In the genomic region with DNA sequence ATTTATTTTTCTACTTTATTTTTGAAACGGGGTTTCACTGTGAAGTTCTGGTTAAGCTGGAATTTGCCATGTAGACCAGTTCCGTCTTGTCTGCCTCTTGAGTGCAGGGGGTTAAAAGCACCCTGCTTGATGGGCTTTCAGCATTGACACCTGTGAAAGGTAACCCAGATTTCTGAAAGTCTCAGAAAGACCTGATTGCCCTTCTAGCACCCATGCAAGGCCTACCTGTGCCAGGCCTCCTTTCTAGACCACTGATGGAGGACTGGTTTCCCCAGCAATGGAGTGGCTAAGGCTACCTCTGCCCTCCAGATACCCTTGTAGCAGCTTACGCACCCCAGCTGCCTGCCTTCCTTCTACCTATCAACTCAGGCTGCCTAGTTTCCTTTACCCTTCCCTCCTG, we compare ENCODE assay signal across 8 mouse cellular contexts. TPM values are rescaled to one million over a fixed set of nuclear protein-coding genes. Genes with fewer than 3 reads are reported as not detected.
DNase-seq lines count a peak whose midpoint lies in the region; ATAC-seq and TF ChIP-seq lines count a peak whose summit lies in the region.

No protein-coding gene starts in this region.

- peak overlapping the region; percentile 54 for H3K4me3 ChIP-seq in kidney, postnatal 0 days (replicated peaks; ENCODE audit: low read depth, low read length)
- peak overlapping the region; percentile 80 for H3K4me3 ChIP-seq in embryonic facial prominence, embryonic 11.5 days (ENCODE audit: low read depth, low read length)
- H3K4me3 ChIP-seq in intestine, embryonic 14.5 days (ENCODE audit: low read depth, low read length): peak overlapping the region; percentile 74
- H3K4me3 ChIP-seq in myocyte: peak overlapping the region; percentile 93

- no peaks in the 10 kb centered on the region for H3K9me3 ChIP-seq in kidney, postnatal 0 days (replicated peaks; ENCODE audit: low read length)
- no peaks in the 10 kb centered on the region for H3K9me3 ChIP-seq in embryonic facial prominence, embryonic 11.5 days (replicated peaks; ENCODE audit: control insufficient read depth, low read length)
- no peaks in the 10 kb centered on the region for H3K9me3 ChIP-seq in intestine, embryonic 14.5 days (ENCODE audit: control insufficient read depth, low read length)

- ATAC-seq in kidney, postnatal 0 days (replicated peaks; ENCODE audit: low FRiP score, low read depth): no peak
- ATAC-seq in embryonic facial prominence, embryonic 11.5 days (replicated peaks; ENCODE audit: insufficient number of reproducible peaks, low FRiP score, low TSS enrichment, low read depth): no peak
- ATAC-seq in intestine, embryonic 14.5 days (replicated peaks; ENCODE audit: low FRiP score, low TSS enrichment, low read depth): no peak
- ATAC-seq in megakaryocyte progenitor cell, adult 5-6 weeks (replicated peaks; ENCODE audit: poor library complexity): no peak

- TF ChIP-seq CTCF in kidney, postnatal 0 days (IDR thresholded peaks at IDR 0.05; ENCODE audit: low read depth): no peak

- H3K4me1 ChIP-seq in kidney, postnatal 0 days (replicated peaks; ENCODE audit: insufficient read depth, low read length): peaks cover 6% of the 10 kb centered on the region
- no peaks in the 10 kb centered on the region for H3K4me1 ChIP-seq in embryonic facial prominence, embryonic 11.5 days (ENCODE audit: control insufficient read depth, insufficient read depth, low read length)
- peaks cover 13% of the 10 kb centered on the region for H3K4me1 ChIP-seq in intestine, embryonic 14.5 days (replicated peaks; ENCODE audit: control insufficient read depth, insufficient read depth, low read length)

- no peak for DNase-seq in kidney, postnatal 0 days (ENCODE audit: low spot score)
- no peak for DNase-seq in kidney, adult 11 months
- DNase-seq in embryonic facial prominence, embryonic 11.5 days (ENCODE audit: low spot score): no peak
- no peak for DNase-seq in intestine, embryonic 14.5 days (ENCODE audit: low spot score)
- no peak for DNase-seq in retina, embryonic 14.5 days (ENCODE audit: low spot score)
- no peak for DNase-seq in adrenal gland, adult 2 months

- H3K4me2 ChIP-seq in kidney, postnatal 0 days (ENCODE audit: low read length): peak overlapping the region; percentile 74
- peak overlapping the region; percentile 41 for H3K4me2 ChIP-seq in embryonic facial prominence, embryonic 11.5 days (ENCODE audit: low read depth, low read length)
- H3K4me2 ChIP-seq in intestine, embryonic 14.5 days (ENCODE audit: low read length): peak overlapping the region; percentile 88
- peak overlapping the region; percentile 96 for H3K4me2 ChIP-seq in myocyte (ENCODE audit: low read depth)

- H3K27ac ChIP-seq in kidney, postnatal 0 days: peak overlapping the region; percentile 92; the same call in 1 of the 2 replicates
- no peak overlapping the region for H3K27ac ChIP-seq in embryonic facial prominence, embryonic 11.5 days (replicated peaks; ENCODE audit: low read depth, low read length)
- H3K27ac ChIP-seq in intestine, embryonic 14.5 days (ENCODE audit: low read depth): no peak overlapping the region

- H3K9ac ChIP-seq in kidney, postnatal 0 days (ENCODE audit: low read depth, low read length): peak overlapping the region; percentile 87
- H3K9ac ChIP-seq in embryonic facial prominence, embryonic 11.5 days (replicated peaks; ENCODE audit: low read length): peak overlapping the region; percentile 87
- H3K9ac ChIP-seq in intestine, embryonic 14.5 days (ENCODE audit: low read length): peak overlapping the region; percentile 84

- peaks cover 4% of the 10 kb centered on the region; the same call in 1 of the 2 replicates for H3K36me3 ChIP-seq in kidney, postnatal 0 days (ENCODE audit: insufficient read depth, low read length)
- H3K36me3 ChIP-seq in embryonic facial prominence, embryonic 11.5 days (replicated peaks; ENCODE audit: control insufficient read depth, insufficient read depth, low read depth, low read length): no peaks in the 10 kb centered on the region; the same call in 1 of the 2 replicates
- H3K36me3 ChIP-seq in intestine, embryonic 14.5 days (ENCODE audit: control insufficient read depth, insufficient read depth, low read length): peaks cover 23% of the 10 kb centered on the region
- peaks cover 11% of the 10 kb centered on the region for H3K36me3 ChIP-seq in myocyte (ENCODE audit: control insufficient read depth, insufficient read depth)

- H3K27me3 ChIP-seq in kidney, postnatal 0 days (ENCODE audit: insufficient read depth, low read length): no peaks in the 10 kb centered on the region
- no peaks in the 10 kb centered on the region for H3K27me3 ChIP-seq in embryonic facial prominence, embryonic 11.5 days (ENCODE audit: control insufficient read depth, insufficient read depth, low read length)
- no peaks in the 10 kb centered on the region for H3K27me3 ChIP-seq in intestine, embryonic 14.5 days (replicated peaks; ENCODE audit: control insufficient read depth, insufficient read depth, low read length)
- no peaks in the 10 kb centered on the region for H3K27me3 ChIP-seq in myocyte (ENCODE audit: control insufficient read depth, insufficient read depth, insufficient read length)

- WGBS in kidney, postnatal 0 days: 51% methylated on average over 3 of the region's 3 CpGs
- WGBS in embryonic facial prominence, embryonic 11.5 days: 69% methylated on average over 3 of the region's 3 CpGs
- WGBS in intestine, embryonic 14.5 days: 61% methylated on average over 3 of the region's 3 CpGs

- peaks cover 34% of the 10 kb centered on the region for H3K79me2 ChIP-seq in myocyte (ENCODE audit: control insufficient read depth, insufficient read depth)

- peak overlapping the region; percentile 65 for H3ac ChIP-seq in myocyte (ENCODE audit: control insufficient read depth, insufficient read length)

- no peak for TF ChIP-seq POLR2A in myocyte (IDR thresholded peaks at IDR 0.05; ENCODE audit: insufficient read length, low read depth)

TF ChIP-seq in myocyte, 11 proteins besides CTCF, POLR2A, EP300 and RAD21 (continues in another document):
- TF ChIP-seq POLR2AphosphoS2 (IDR thresholded peaks at IDR 0.05; ENCODE audit: insufficient read length, low read depth): no peak
- TF ChIP-seq E2F4 (IDR thresholded peaks at IDR 0.05; ENCODE audit: insufficient read depth): no peak
- no peak for TF ChIP-seq CEBPB (IDR thresholded peaks at IDR 0.05; ENCODE audit: insufficient read depth, poor library complexity, severe bottlenecking)
- TF ChIP-seq REST (IDR thresholded peaks at IDR 0.05; ENCODE audit: insufficient read depth, insufficient read length): no peak
- TF ChIP-seq TCF3 (IDR thresholded peaks at IDR 0.05; ENCODE audit: insufficient read length, low read depth): no peak

RNA-seq across cellular contexts. Expression of gene Atp6v0c, which starts 0.6 kb away (rescaled TPM):
- 974 and 1,011 TPM in 2 replicates for polyA plus RNA-seq in kidney, postnatal 0 days (2015; fragmentation: Nextera tagmentation; extraction: Ambion mirVana)
- polyA plus RNA-seq in embryonic facial prominence, embryonic 11.5 days (2014; fragmentation: Nextera tagmentation; extraction: Ambion mirVana): 384 and 433 TPM in 2 replicates
- 556 and 564 TPM in 2 replicates for polyA plus RNA-seq in intestine, embryonic 14.5 days (2014; fragmentation: Nextera tagmentation; extraction: Ambion mirVana)
- polyA plus RNA-seq in myocyte (2012; fragmentation: generic; extraction: Trizol): 432 TPM
- 100 to 1,000 TPM; 476 to 493 TPM for total RNA-seq in adrenal gland, adult 2 months (2021)
- polyA plus RNA-seq in adrenal gland, adult 2 months (2012; rRNA removed): 1,190 and 1,565 TPM in 2 replicates
- total RNA-seq in megakaryocyte progenitor cell, adult 5-6 weeks (2015): 405 and 437 TPM in 2 replicates
- total RNA-seq in megakaryocyte progenitor cell, adult 5-6 weeks (2017): 109 and 145 TPM in 2 replicates

RNA-seq across cellular contexts. Expression of gene Amdhd2, which starts 6.6 kb away (rescaled TPM):
- polyA plus RNA-seq in kidney, postnatal 0 days (2015; fragmentation: Nextera tagmentation; extraction: Ambion mirVana): 47.9 and 52.5 TPM in 2 replicates
- 30.6 and 37.5 TPM in 2 replicates for polyA plus RNA-seq in embryonic facial prominence, embryonic 11.5 days (2014; fragmentation: Nextera tagmentation; extraction: Ambion mirVana)
- polyA plus RNA-seq in intestine, embryonic 14.5 days (2014; fragmentation: Nextera tagmentation; extraction: Ambion mirVana): 27.1 and 28.0 TPM in 2 replicates
- polyA plus RNA-seq in myocyte (2012; fragmentation: generic; extraction: Trizol): 29.8 TPM
- total RNA-seq in adrenal gland, adult 2 months (2021): 10 to 100 TPM; 30.1 to 42.1 TPM
- 68.4 and 71.3 TPM in 2 replicates for polyA plus RNA-seq in adrenal gland, adult 2 months (2012; rRNA removed)
- 21.9 and 33.7 TPM in 2 replicates for total RNA-seq in megakaryocyte progenitor cell, adult 5-6 weeks (2015)
- 65.1 and 65.5 TPM in 2 replicates for total RNA-seq in megakaryocyte progenitor cell, adult 5-6 weeks (2017)

RNA-seq across cellular contexts. Expression of gene Pdpk1, which starts 19.4 kb away (rescaled TPM):
- polyA plus RNA-seq in kidney, postnatal 0 days (2015; fragmentation: Nextera tagmentation; extraction: Ambion mirVana): 28.7 and 29.4 TPM in 2 replicates
- 33.4 and 34.6 TPM in 2 replicates for polyA plus RNA-seq in embryonic facial prominence, embryonic 11.5 days (2014; fragmentation: Nextera tagmentation; extraction: Ambion mirVana)
- polyA plus RNA-seq in intestine, embryonic 14.5 days (2014; fragmentation: Nextera tagmentation; extraction: Ambion mirVana): 35.3 and 39.2 TPM in 2 replicates
- 10.1 TPM for polyA plus RNA-seq in myocyte (2012; fragmentation: generic; extraction: Trizol)
- total RNA-seq in adrenal gland, adult 2 months (2021): 10 to 100 TPM; 56.4 to 62.0 TPM
- 23.6 and 24.7 TPM in 2 replicates for polyA plus RNA-seq in adrenal gland, adult 2 months (2012; rRNA removed)
- total RNA-seq in megakaryocyte progenitor cell, adult 5-6 weeks (2015): 33.3 and 36.3 TPM in 2 replicates
- total RNA-seq in megakaryocyte progenitor cell, adult 5-6 weeks (2017): 41.1 and 49.5 TPM in 2 replicates

RNA-seq across cellular contexts. Expression of gene Tbc1d24, which starts 35.2 kb away (rescaled TPM):
- polyA plus RNA-seq in kidney, postnatal 0 days (2015; fragmentation: Nextera tagmentation; extraction: Ambion mirVana): 2.3 and 2.5 TPM in 2 replicates
- polyA plus RNA-seq in embryonic facial prominence, embryonic 11.5 days (2014; fragmentation: Nextera tagmentation; extraction: Ambion mirVana): 3.7 and 5.4 TPM in 2 replicates
- polyA plus RNA-seq in intestine, embryonic 14.5 days (2014; fragmentation: Nextera tagmentation; extraction: Ambion mirVana): 4.8 and 5.8 TPM in 2 replicates
- polyA plus RNA-seq in myocyte (2012; fragmentation: generic; extraction: Trizol): 4.3 TPM
- total RNA-seq in adrenal gland, adult 2 months (2021): 10 to 100 TPM; 13.4 to 17.1 TPM
- 24.6 and 33.5 TPM in 2 replicates for polyA plus RNA-seq in adrenal gland, adult 2 months (2012; rRNA removed)
- 3.6 and 6.4 TPM in 2 replicates for total RNA-seq in megakaryocyte progenitor cell, adult 5-6 weeks (2015)
- total RNA-seq in megakaryocyte progenitor cell, adult 5-6 weeks (2017): 6.4 and 6.6 TPM in 2 replicates

RNA-seq across cellular contexts. Expression of gene Ntn3, which starts 39.2 kb away (rescaled TPM):
- polyA plus RNA-seq in kidney, postnatal 0 days (2015; fragmentation: Nextera tagmentation; extraction: Ambion mirVana): 2.7 and 4.0 TPM in 2 replicates
- 6.2 and 7.1 TPM in 2 replicates for polyA plus RNA-seq in embryonic facial prominence, embryonic 11.5 days (2014; fragmentation: Nextera tagmentation; extraction: Ambion mirVana)
- polyA plus RNA-seq in intestine, embryonic 14.5 days (2014; fragmentation: Nextera tagmentation; extraction: Ambion mirVana): 7.8 and 8.7 TPM in 2 replicates
- 0.13 TPM for polyA plus RNA-seq in myocyte (2012; fragmentation: generic; extraction: Trizol)
- 1 to 10 TPM; 1.4 to 2.4 TPM for total RNA-seq in adrenal gland, adult 2 months (2021)
- polyA plus RNA-seq in adrenal gland, adult 2 months (2012; rRNA removed): 7.4 and 8.8 TPM in 2 replicates
- total RNA-seq in megakaryocyte progenitor cell, adult 5-6 weeks (2015): 0.15 TPM in 1 of 2 replicates, not detected in the other
- total RNA-seq in megakaryocyte progenitor cell, adult 5-6 weeks (2017): 0.12 and 0.30 TPM in 2 replicates

Comparison
In these comparisons a context has a peak if more than half of its experiments do, and no peak if none do; other contexts are left out.
1. H3K4me2 ChIP-seq: peak in every context shown above with its lines; median percentile 96 in myocyte; 88 in intestine, embryonic 14.5 days; 74 in kidney, postnatal 0 days; 41 in embryonic facial prominence, embryonic 11.5 days.